Mouse (Mus musculus): ENCODE measurements around the gene Gm36028.

Gm36028 gene

DNA sequence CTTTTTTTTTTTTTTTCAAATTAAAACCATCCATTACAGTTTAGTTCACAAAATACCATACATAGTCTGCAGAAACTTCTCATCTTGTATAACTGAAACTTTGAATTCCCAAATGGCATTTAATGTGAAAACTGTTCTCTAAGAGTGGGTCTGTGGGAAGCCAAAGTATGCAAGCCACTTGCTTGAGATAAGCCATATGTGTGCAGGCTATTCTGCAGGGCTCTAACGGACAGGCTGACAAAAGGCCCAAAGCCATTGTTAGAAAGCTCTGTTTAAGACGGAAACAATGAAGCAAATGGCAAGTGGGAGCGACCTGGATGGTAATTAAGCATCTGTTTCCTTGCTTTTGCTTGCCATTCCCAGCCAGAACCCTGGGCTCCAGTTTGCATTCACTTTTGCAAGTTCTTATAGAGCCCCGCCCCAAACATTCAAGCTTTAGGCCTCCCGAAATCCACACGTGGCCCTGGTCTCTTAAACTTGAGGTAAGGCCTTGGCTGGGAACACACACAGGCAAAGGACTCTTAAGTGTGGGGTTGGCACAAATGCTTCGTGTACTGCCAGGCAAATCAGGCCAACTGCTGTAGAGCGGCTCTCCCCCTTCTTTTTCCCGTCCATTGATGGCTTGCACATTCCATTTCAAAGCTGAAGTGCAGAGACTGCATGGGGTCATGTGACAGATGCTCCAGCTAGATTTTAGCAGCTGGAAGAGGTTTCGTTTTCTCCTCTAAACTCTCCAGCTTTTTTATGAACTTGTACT, 51.9 kb downstream of the Gm36028 start:
- DNase-seq (ENCODE audit: low read depth) = no peak

- no peak for DNase-seq (ENCODE audit: low read depth)
Measured at GRCm38 (mm10) chr16:37807269-37807668, 53.7 kb downstream of the Gm36028 start.

DNA sequence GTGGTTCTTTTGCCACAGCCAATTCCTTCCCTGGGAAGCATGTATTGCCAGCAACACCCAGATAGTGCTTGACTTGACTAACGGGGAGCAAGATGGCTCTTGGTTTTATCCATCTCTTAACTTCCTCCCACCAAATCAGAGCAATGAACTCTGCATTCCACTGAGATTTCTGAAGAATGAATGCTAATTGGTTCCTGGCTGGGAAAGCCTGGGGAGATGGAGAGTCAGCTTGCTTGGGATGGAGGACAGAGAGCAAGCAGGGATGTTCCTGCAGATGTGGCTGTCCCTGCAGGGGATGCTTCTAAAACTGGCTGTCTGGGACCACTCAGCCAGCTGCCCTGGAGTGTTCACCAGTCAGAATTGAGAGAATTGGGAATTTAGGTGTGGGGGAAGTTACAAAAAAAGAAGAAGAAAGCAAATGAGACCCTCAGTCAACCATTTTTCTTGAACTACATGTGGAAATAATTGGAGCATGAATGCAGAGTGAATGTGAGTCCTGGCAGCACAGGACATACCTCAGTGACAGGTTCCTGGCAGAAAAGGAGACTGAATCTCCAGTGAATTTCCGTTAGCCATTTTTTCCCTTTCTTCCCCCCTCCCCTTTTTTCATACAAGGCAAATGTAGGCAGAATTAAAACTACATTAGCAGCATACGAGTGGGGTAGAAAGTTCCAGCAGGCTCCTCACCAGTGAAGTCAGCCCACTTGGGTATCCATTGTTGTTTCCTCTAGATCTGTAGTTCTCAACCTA, 55.0 kb downstream of the Gm36028 start:
- DNase-seq (ENCODE audit: low read depth) = no peak

GRCm38 (mm10) chr16:37803387-37803950, 57.5 kb downstream of the Gm36028 start:
- DNase-seq (ENCODE audit: low read depth) = no peak

- DNase-seq (ENCODE audit: low read depth) = no peak
Measured at GRCm38 (mm10) chr16:37802686-37803295, 58.2 kb downstream of the Gm36028 start.

GRCm38 (mm10) chr16:37801097-37801496, 59.8 kb downstream of the Gm36028 start:
- no peak for DNase-seq (ENCODE audit: low read depth)

All from naive thymus-derived CD4-positive, alpha-beta T cell, adult 2 months (primary cell).